Mouse (Mus musculus): ENCODE results near the gene Rrbp1. TPM values are rescaled to one million over a fixed set of nuclear protein-coding genes. Genes with fewer than 3 reads are reported as not detected.
A peak's percentile ranks its signal among the peaks of the same experiment; 100 is the strongest.

Gene Rrbp1
- total RNA-seq (2021) = 192 and 198 TPM in 2 replicates
- long read RNA-seq, full-length matches to known transcripts = 70 of 189 reads
- long read RNA-seq, partial matches to known transcripts = 102 of 189 reads
- long read RNA-seq, other reads (novel, unspliced or antisense) = 17 of 189 reads

DNA sequence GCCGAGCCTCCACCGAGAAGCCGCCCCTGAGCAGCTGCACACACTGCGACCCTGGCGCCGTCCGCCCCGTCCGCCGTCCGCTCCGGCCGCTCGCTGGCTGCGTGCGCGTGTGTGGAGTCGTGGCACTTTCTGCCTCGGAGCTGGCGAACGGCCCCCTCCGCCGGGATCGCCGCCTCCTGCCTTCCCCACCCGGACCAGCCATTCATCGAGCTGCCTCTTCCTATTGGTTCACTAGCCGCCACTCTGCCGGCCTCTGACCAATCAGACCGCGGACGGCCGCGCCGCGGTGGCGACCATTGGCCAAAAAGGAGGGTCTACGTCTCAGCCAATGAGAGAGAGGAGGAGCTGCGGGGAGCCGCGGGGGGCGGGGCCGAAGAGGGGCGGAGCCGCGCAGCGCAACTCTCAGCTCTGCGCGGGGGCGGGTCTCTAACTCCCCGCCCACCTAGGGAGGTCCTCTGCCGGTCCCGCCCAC lies at the start of gene Rrbp1:
Gene Rrbp1, minus strand, starts transcription at position 184 of the 472 bp plus-strand sequence.
- DNase-seq = peak; percentile 98

GRCm38 (mm10) chr2:144057735-144058134 lies 46.7 kb upstream of the Rrbp1 start:
- DNase-seq = no peak

DNA sequence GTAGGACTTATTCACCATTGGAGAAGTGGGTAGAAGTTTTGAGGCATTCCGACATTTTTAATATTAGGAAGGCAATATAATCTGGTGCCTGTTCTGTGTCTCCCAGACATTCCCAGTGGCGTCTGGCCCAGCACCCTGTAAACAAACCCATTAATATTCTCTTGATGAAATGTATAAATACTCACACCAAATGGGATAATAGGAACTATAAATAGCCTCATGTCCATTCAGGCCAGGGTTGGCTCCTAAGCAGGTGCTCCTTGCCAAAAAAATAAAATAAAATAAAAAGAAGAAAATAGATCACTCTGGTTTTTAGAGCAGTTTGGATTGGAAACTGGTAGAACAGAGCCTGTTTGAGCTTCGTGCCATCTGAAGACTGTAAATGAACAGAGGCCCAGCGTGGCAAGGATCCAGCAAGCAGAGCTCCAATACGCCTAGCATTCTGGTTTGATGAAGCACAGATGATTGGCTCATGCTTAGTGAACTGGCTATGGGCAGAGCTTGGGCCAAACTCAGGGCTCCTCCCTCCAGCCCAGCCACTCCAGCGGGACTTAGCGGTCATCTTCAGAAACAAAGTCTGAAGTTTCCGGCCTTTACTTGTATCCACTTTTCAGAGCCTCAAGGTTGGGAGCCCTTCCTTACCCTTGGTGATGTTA lies 41.5 kb upstream of the Rrbp1 start:
- DNase-seq = peak; percentile 9

DNA sequence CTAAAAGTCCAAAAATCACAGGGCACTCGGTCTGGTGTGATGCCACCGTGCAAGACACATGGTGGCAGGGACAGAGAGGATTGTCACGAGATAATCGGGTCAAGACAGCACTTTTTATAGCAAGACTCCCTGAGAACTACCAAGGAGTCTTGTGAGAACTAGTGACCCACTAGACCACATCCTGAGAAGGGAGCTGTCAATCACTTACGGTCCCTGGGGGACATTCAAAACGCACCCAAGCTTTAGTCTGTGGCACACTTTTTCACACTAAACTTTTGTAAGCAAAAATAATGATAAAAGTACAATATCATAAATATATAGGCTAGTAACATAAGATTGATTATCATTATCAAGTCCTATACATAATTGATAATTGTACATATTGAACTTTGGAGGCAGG lies 39.8 kb upstream of the Rrbp1 start:
- DNase-seq = no peak

DNA sequence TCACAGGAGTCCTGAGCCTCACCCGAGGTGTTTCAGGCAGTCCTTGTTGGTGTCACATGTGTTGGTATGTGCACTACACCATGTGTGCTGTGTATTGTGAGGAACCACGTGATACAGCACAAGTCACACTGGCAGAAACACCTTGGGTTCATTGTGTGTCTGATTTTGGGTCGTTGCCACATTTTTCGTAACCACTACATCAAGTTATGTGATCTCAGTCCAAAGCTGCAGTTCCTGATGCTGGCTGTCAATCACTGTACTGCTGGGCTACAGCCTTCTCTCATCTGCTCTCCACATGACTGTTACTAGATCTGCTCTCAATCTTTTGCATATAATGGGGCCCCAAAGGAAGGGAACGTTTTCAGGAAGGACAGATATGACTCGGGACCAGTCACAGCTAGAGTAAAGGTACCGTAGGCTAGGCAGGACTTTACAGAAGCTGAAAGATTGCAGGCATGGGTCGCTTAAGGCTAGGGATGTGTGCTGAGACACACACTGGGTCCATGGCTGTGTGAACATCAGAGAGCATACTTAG lies 39.1 kb upstream of the Rrbp1 start:
- DNase-seq = no peak

DNA sequence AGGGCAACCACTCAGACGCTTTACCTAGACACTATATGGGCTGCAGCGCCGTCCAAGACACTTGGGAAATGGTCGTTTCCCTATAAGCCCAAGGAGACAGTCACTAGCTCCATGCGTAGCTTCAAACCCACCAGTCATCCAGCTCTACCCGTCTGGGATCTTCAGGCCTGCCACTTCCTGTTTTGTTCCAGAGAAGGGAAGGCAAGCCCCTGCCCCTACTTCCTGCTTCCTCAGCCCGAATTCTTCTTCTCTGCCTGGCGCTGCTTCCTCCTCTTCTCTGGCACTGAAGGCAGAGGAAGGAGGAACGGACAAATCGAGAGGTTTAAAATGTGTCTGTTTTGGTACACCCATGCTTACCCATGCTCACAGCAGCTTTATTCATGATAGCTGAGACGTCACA lies 35.9 kb upstream of the Rrbp1 start:
- no peak for DNase-seq

DNA sequence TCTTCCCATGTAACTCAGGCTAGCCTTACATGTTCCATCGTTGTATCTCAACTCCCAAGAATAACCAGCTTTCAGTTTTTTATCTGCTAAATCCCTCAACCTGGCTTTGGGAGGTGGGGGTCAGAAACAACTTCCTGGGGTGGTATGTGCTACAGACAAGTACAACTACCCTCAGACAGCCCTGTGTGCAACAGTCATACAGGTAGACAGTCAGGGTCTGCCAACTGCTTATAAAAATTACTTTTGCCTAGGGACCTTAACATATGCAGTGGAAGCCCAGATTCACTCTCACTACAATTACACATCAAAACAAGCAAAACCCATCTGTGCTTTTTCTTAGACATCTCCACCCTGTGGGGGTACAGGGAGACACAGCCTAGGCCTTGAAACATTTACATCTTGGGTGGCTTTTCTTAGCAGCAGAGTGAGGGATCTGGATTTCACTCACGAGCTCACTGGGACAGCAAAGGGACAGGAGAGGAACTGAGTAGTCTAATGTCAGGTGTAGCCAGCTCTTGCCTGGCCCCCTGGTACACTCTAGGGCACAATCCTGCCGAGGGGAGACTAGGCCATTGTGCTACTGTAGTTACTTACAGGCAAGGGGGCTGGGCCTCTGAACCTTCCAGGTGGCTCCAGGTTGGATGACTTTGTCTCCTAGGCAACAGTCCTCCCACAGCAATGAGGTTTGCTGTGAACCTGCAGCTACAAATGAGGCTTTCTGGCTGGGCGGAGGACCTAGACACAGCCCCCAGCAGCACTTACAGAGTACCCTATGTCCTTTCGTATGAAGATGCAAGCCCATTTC lies 34.9 kb upstream of the Rrbp1 start:
- DNase-seq = no peak

DNA sequence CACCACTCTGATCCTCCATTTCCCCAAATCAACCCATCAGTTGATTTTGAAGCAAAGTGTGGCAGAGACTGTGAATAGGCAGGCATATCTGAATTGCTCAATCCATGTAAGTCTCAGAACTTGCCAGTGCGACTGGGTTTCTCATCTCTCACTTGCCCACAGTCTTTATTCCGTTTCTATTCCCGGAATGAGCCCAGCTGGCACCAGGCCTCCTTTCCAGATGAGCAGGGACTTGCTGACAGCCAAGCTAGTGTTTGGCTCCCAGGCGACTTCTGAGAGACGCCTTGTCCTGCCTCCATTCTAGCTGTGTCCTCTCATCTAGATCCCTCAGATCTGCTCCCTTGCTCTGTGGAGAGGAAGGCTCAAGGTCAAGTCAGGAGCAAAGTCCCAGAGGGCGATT lies 33.7 kb upstream of the Rrbp1 start:
- DNase-seq = peak; percentile 4

DNA sequence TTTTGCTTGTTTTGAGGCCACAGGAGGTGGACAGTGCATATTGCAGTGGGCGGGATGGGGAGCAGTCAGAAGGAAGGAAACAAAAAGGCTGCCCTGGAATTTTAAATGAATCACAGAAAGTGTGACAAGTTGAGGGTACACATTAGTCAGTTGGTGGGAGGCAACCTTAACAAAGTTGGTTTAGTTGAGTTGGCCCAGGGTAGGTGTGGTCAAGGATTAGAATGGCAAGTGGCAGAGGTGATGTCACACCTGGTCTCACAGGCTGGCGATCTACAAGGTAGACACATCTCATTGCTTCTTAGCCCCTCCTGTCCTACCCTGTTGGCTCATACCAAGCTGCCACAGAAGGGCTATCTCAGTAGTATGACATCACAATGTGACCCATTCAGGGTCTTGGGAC lies 21.6 kb upstream of the Rrbp1 start, which contains the start of gene Banf2:
Gene Banf2, plus strand, starts transcription at position 396 of the 400 bp plus-strand sequence.
- DNase-seq = no peak

GRCm38 (mm10) chr2:144030791-144031190 lies 19.7 kb upstream of the Rrbp1 start:
- no peak for DNase-seq

- no peak for DNase-seq
These were observed 15.4 kb upstream of the Rrbp1 start for GRCm38 (mm10) chr2:144026456-144026855.

GRCm38 (mm10) chr2:144025361-144025760 lies 14.3 kb upstream of the Rrbp1 start:
- no peak for DNase-seq

- no peak for DNase-seq
These were observed 11.4 kb upstream of the Rrbp1 start for GRCm38 (mm10) chr2:144022441-144022840.

GRCm38 (mm10) chr2:144019971-144020370 lies 8.9 kb upstream of the Rrbp1 start:
- no peak for DNase-seq

- no peak for DNase-seq
These were observed 4.8 kb upstream of the Rrbp1 start for GRCm38 (mm10) chr2:144015861-144016260.

- DNase-seq = no peak
These were observed 3.4 kb upstream of the Rrbp1 start for GRCm38 (mm10) chr2:144014481-144014880.

DNA sequence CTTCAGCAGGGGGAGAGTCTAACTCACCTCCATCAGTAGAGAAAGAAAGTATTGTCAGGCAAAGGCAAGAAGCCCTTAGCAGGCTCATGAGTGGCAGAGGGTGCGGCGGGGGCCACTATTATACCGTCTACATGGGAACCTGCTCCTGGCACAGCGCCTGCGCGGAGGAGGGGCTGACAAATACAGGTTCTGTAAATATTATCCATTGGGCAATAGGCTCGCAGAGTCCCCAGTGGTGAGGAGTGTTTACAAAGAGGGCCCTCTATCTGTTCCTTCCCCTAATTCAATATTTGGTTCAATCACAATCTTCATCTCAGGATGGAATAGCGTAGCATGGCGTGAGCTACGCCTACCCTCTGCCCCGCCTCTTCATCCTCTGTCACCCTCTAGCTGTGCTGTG lies 3.0 kb upstream of the Rrbp1 start:
- DNase-seq = no peak

GRCm38 (mm10) chr2:144010282-144011044 lies 600 bp downstream of the Rrbp1 start:
- peak; percentile 88 for DNase-seq

DNA sequence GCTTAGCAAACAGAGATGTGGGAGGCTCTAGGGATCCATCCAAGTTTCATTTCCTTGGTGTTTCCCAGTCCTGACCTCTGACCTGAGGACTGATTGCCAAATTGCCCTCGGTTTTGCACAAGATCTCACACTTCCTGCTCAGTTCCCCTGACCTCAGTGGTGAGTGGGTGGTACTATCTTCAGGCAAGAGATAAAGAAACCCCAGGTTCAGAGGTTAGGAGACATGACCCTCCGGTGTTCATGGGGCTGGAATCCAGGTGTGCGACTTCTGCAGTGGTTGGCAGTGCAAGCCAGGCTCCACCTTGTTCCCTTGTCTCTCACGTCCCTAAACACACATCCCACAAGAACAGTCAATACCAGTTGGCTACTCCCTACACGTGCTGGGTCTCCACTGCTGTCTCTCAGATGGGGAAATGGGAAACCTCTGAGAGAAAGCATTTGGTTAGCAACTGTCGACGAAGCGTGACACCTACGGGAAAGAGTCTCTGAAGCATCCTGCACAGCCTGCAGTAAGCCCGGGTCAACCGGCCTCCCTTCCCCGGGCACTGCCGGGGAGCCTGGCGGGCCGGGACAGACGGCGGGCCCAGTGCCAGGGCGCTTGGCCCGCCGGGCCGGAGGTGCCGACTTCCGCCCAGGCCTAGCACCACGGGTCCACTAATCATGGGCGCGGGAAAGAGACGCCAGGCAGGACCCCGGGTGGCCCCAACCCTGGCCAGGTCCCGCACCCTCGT lies 1.3 kb downstream of the Rrbp1 start:
- peak; percentile 22 for DNase-seq

GRCm38 (mm10) chr2:144009081-144009480 lies 2.0 kb downstream of the Rrbp1 start:
- DNase-seq = no peak

DNA sequence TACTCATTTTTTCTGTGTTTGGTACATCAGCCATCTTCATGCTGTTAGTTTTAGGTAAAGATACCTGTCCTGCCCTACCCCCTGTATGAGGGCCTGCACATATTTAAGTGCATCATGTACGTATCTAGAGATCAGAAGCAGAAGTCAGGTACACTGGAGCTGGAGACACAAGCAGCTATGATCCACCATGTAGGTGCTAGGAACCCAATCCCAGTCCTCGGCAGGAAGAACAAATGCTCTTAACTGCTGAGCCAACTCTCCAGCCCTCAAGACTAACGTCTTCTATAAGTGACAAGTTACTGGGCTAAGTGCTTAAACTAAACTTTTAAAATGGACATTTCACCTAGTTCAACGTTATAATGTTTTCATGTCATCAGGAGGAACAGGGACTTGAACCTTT lies 3.9 kb downstream of the Rrbp1 start:
- DNase-seq = no peak

- DNase-seq = no peak
These were observed 4.4 kb downstream of the Rrbp1 start for GRCm38 (mm10) chr2:144006686-144007085.
